Mouse (Mus musculus) ES-E14 (cell line): ENCODE measurements around the gene Zfp672.
A peak's percentile ranks its signal among the peaks of the same experiment; 100 is the strongest.

ENCODE experiments used
- HCFC1 ChIP-seq: IDR thresholded peaks from 2 replicates; pipeline ENCODE4 v1.6.1; 2012; ENCODE audit warnings: low read length, inconsistent platforms, borderline replicate concordance; ENCODE audit not compliant: insufficient read depth
- MAFK ChIP-seq: IDR thresholded peaks from 2 replicates; pipeline ENCODE4 v1.6.1; 2014; ENCODE audit warnings: mild to moderate bottlenecking, low read depth, low read length, inconsistent platforms; ENCODE audit not compliant: insufficient read depth
- ZC3H11A ChIP-seq: IDR thresholded peaks from 2 replicates; pipeline ENCODE4 v1.6.1; 2012; ENCODE audit warnings: low read depth, mild to moderate bottlenecking, inconsistent platforms, low read length, borderline replicate concordance

DNA sequence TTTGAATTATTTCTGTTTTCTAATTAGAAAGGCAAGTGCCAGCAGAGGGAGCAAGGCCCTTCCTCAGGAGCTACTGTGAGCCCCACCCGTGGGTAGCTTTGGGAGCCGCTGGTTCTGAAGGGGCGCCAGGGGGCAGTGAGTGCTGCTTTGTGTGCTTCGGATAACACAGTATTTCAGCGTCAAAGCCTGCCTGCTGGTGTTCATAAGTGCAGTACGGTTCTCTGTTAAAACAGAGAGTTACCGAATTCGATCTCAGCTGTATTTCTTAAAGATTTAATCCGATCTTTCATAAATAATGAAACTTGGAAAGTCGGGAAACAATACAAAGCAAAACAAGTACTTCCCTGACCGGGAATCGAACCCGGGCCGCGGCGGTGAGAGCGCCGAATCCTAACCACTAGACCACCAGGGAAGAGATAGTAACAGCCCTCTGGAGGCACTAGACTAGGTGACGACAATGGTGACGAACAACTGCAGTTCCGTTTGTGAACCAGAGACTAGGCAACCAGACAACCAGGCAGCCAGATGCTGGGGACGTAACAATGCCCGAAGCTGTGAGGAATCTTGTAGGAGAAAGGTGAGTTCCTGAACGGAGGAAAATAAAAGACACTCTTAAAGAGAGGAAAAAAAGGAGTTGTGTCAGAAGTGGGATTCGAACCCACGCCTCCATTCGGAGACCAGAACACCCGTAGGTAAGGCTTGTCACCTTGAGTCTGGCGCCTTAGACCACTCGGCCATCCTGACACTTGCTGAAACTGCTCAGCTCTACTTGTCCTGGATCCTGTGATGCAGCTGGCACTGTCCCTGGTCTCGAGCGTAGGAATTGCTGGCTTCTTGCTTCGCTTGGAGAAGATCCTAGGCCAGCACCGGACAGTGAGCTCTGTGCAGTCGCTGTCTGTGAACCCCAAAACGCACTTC is 28.0 kb downstream of the Zfp672 start:
- TF ChIP-seq ZC3H11A (no peak), HCFC1 (peak; percentile 64; the same call in 1 of the 2 replicates), MAFK (peak; percentile 81)
